Mouse (Mus musculus): ENCODE results near the gene C87436. TPM values are rescaled to one million over a fixed set of nuclear protein-coding genes. Genes with fewer than 3 reads are reported as not detected.
"Not testable (repeated sequence)": the region's sequence is repeated elsewhere in the genome, so short reads cannot be mapped to it uniquely, and the experiment has no call there.

The C87436 gene
- total RNA-seq, 2 experiments from 2014 or later: 8.7 to 9.8 TPM

- DNase-seq: no peak
These were observed 43.7 kb downstream of the C87436 start for GRCm38 (mm10) chr6:86481871-86482270.

GRCm38 (mm10) chr6:86485943-86486640 is 47.9 kb downstream of the C87436 start:
- DNase-seq: no peak

DNA sequence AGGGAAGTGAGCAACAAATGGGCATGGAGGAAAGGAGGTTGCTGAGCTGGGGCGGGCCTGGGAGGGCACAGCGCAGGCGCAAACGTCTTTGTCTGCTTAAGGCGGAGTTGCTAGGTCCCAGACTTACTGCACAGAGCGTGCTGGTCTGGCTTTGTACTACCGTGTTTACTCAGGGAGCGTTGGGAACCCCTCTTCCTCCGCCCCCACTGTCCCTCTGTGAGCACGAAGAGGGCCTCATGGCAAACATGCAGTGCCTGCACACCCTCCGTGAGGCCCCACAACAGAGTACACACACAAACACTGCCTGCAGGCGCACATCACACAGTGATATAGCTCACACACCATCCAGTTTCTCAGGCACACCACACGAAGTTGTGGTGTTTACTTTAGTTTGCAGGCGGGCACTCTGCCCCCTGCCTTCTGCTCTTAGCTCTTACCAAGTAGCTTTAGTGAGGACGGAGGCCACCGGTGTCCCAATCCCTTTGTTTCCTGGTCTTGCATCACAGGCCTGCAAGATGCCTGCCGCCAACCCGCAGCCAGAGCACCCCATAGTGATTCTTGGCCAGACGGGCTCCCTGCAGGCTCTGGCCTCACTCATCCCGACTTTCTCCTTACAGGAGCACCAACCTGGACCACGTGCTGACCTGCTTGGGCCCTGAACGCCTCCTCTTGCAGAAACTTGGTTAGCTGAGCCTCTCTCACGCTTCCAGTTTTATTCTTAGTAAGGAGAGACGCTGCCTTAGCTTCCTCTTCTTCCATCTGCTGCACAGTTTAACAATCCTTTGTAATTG is 49.4 kb downstream of the C87436 start:
- peak; percentile 80 for DNase-seq

GRCm38 (mm10) chr6:86488149-86488485 is 49.9 kb downstream of the C87436 start:
- DNase-seq: peak; percentile 37

DNA sequence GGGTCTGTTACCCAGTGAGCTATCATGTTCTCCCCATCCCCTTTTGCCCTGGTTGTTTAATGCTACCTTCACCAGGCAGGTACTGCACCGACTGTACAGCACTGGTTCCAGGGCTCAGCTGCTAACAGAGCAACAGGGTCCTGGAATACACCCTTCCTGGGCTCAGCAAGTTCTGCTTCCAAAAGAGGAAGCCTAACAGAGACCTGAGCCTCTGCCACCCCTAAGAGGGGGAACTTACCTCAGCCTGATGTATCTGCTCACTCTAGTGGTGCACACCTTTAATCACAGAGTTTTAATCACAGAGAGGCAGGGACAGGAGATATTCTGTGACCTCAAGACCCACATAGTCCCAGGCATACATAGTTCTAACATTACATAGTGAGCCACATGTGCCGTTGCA is 51.8 kb downstream of the C87436 start:
- DNase-seq: no peak

- DNase-seq: not testable (repeated sequence)
These were observed 52.2 kb downstream of the C87436 start for GRCm38 (mm10) chr6:86490413-86490812.

DNA sequence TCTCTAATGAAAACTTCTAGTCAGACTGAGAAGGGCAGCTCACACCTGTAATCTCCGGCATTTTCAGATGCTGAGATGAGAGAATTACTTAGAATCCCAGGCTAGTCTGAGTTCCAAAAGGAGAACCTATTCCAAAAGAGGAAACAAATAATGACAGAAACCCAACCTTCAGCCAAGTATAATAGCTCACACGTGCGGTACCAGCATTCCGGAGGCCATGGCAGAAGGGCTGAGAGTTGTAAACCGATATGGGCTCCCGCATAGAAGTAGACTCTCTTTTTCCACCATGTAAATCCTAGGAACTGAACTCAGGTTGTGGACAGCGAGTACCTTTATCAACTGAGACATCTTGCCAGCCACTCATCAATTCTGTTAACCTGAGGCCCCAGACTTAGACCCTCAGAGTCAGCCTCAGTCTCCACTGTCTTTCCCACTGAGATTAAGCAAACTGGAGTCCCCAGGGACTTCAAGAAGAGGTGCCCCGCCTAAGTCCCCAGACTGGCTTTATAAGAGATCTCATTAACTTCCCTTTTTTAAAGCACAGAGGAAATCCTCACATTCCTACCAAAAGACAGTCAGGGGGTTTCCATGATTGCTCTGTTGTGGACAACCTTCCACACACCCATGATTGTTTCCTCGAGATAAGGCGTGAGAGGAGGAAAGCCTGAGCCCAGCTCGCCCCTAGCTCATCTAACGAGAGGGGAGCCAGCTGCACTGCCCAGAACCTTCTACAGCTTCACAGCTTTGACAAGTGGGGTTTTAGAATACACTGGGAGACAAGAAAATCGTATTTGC is 55.5 kb downstream of the C87436 start:
- DNase-seq: no peak

GRCm38 (mm10) chr6:86494767-86495166 is 56.6 kb downstream of the C87436 start:
- no peak for DNase-seq

DNA sequence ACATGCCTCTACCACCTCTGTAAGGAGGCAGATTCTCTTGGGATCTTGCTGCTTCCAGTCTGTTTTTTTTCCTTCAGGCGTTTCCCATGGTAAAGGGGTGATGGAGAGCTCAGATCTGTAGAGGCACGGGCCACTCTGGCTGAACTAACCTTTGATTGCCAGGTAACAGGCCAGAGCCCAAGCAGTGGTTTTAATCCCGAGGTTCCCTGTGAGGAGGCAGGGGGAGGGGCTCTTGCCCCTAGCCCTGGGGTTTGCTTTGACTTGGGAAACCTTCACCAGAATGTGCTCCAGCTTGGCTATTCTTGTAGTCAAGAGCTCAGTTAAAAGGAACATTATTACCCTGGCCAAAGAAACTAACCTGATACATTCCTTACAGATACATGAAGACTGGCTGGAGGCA is 57.5 kb downstream of the C87436 start:
- no peak for DNase-seq

DNA sequence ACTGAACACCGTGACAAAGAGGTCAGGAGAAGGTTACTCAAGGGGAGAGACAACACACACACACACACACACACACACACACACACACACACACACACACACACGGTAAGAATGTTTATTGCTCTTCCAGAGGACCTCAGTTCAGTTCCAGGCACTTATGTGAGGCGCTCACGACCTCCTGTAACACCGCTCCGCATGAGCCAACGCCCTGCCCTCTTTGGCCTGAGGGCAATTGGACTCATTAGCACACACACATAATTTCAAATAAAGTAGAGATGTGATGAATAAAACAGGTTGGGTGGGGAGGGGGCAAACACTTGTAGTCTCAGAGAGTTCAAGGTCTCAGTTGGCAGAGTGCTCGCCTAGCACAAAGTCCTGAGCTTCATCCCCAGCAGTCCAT is 58.0 kb downstream of the C87436 start:
- DNase-seq: no peak

GRCm38 (mm10) chr6:86496585-86496984 is 58.4 kb downstream of the C87436 start:
- DNase-seq: no peak

DNA sequence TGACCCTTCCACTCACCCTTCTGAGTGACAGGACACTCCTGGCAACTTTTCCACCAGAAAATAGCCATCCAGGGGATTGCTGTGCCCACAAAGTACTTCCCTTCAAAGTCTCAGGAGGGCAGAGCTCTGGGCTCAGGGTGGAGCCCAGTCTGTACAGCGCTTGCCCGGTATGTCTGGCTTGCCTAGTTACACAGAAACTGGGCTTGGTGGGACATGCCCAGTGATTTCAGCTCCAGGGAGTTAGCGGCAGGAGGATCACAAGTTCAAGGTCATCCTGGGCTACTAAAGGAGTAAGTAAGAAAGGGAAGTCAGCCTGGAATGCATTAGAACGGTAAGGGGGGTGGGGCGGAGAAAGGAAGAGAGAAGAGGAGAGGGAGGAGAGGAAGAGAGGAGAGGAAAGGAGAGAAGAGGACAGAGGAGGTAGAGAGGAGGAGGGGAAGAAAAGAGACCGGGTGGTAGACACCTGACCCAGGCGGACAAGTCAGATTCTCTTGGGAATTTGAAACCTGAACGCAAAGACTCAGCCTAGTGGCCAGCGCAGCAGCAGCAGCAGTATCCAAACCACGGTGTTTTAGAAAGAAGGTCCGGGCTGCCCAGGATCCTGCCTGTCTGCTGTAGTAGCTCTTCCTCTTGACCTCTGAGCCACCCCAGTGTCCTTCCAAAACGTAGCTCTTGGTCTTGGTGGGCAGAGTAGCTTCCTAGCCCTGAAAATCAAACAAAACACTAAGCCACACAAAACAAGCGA is 59.1 kb downstream of the C87436 start:
- DNase-seq: no peak

DNA sequence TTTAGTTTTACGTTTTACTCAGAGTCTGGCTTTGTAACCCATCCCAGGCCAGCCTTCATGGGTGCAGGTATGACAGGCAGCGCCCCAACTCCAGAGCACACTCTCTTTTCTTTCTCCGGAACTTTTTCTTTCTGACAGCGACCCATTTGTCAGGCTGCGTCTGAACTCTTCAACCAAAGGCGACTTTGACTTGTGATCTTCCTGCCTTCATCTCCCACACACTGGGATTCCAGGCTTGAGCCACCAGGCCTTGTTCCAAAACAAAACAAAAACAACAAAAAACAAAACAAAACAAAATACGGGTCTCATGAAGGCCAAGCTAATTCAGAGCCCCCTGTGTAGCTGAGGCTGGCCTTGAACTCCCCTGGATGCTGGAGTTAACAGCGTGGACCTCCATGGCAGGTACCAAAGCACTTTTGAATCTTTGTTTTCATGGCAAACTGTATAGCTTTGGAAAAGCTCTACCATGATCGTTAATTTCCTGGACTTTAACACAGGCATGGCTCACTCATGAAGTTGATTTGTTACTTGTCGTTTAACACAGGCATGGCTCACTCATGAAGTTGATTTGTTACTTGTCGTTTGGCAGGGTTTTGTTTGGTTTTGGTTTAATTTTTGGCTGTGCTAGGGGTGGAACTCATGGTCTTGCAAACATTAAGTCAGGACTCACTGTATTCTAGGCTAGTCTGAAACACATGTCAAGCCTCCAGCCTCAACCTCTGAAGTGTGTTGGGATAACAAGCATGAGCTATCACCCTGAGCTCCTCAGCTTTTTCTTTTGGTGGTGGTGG is 60.0 kb downstream of the C87436 start:
- no peak for DNase-seq

GRCm38 (mm10) chr6:86499571-86500109 is 61.5 kb downstream of the C87436 start:
- DNase-seq: no peak

- no peak for DNase-seq
These were observed 65.3 kb downstream of the C87436 start for GRCm38 (mm10) chr6:86503513-86503912.

GRCm38 (mm10) chr6:86505671-86506070 is 67.5 kb downstream of the C87436 start:
- no peak for DNase-seq

DNA sequence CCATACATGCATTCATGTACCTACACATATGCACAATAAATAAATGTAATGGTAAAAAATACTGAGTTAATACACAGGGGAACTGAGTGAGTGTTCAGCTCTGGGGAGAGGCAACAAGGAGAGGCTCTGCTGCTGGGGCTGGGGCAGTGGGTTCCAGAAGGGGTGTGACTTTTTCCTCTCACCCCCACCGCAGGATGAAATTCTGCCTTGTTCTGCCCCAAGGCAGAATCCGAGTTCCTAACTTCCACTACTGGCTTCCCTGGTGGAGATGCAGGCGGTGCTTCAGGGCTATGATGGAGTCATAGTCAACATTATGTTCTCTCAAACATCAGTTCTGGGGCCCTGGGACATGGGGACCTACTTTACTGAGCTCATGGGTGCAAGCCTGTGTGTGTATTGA is 68.1 kb downstream of the C87436 start:
- DNase-seq: no peak

DNA sequence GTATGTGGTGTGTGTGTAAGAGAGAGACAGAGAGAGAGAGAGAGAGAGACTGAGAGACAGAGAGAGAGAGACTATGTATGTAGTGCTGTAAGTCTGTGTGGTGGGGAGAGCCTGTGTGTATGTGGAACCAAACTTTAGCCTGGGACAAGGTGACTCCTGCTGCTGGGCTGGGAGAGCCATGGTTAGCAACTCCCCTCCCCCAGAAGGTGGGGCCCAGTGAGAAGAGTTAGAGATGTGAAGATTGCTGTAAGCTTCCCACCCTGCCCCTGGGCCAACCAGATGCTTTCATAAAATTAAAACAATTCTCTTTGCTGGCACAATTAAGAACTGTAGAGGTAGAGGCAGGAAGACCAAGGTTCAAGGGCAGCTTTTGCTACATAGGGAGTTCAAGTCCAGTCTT is 68.9 kb downstream of the C87436 start:
- no peak for DNase-seq

- no peak for DNase-seq
These were observed 70.6 kb downstream of the C87436 start for GRCm38 (mm10) chr6:86508736-86509135.

GRCm38 (mm10) chr6:86509194-86509865 is 71.2 kb downstream of the C87436 start:
- no peak for DNase-seq

DNA sequence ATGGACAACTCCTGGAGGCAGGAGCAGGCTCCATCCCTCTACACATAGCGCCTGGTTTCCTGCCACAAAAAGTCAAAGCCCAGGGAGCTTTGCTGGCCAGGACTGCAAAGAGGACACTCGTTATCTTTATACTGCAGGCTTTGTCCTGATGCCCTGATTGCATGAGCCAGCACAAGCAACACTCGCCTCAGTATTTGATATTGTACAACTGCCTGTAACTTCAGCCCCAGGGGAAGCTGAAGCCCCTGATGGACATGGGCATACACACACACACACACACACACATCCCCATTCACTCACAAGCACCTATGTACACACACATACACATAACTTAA is 71.7 kb downstream of the C87436 start:
- no peak for DNase-seq
